28 mouse cellular contexts compared by ENCODE assay signal in the genomic region with DNA sequence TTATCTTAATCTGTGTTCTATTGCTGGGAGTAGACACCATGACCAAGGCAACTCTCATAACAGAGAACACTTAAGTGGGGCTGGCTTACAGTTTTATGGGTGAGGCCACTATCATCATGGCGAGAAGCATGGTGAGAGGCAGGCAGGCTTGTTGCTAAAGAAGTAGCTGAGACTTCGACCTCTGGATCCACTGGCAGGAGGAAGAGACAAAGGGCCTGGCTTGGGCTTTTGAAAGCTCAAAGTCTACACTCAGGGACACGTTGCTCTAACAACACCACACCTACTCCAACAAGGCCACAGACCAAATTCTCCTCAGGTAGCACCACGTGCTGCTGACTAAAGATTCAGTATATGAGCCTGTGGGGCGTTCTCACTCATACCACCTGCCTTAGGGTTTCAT. TPM values are rescaled to one million over a fixed set of nuclear protein-coding genes. Genes with fewer than 3 reads are reported as not detected.
A peak's percentile ranks its signal among the peaks of the same experiment; 100 is the strongest.
DNase-seq lines count a peak whose midpoint lies in the region; ATAC-seq and TF ChIP-seq lines count a peak whose summit lies in the region.
"Had no signal": no experiment of that assay in that cellular context is flagged by ENCODE, and none has a peak within 500 bp of the region (broad histone marks: within the 10 kb centered on the region; RNA-seq: fewer than 3 reads in every experiment).

No protein-coding gene starts in this region.

- H3K27ac ChIP-seq in intestine, postnatal 0 days (ENCODE audit: low read depth, low read length) = 0 out of 2 replicates have a peak overlapping the region, but pooled peaks have one; percentile 15
- H3K27ac ChIP-seq in intestine, embryonic 16.5 days (ENCODE audit: low read length) = no peak overlapping the region
- H3K27ac ChIP-seq in kidney, adult 2 months (ENCODE audit: insufficient read depth, low read depth, low read length) = peak overlapping the region; percentile 24; the same call in 1 of the 2 replicates
- no peak overlapping the region for H3K27ac ChIP-seq in kidney, embryonic 14.5 days (ENCODE audit: low read depth, low read length)
- no peak overlapping the region for H3K27ac ChIP-seq in kidney, embryonic 15.5 days
- H3K27ac ChIP-seq: embryonic facial prominence, embryonic 12.5 days; embryonic facial prominence, embryonic 15.5 days; gastrocnemius, adult 2 months; heart, embryonic 10.5 days; heart, embryonic 13.5 days; hindbrain, embryonic 14.5 days; hindbrain, postnatal 0 days had no signal

- H3K4me1 ChIP-seq in intestine, postnatal 0 days (replicated peaks; ENCODE audit: control insufficient read depth, insufficient read depth, low read length) = no peaks in the 10 kb centered on the region
- H3K4me1 ChIP-seq in intestine, embryonic 16.5 days (ENCODE audit: control insufficient read depth, insufficient read depth, low read length) = no peaks in the 10 kb centered on the region
- H3K4me1 ChIP-seq in kidney, adult 2 months (ENCODE audit: control insufficient read depth, insufficient read depth, low read length) = no peaks in the 10 kb centered on the region; the same call in 1 of the 2 replicates
- no peaks in the 10 kb centered on the region for H3K4me1 ChIP-seq in kidney, embryonic 14.5 days (ENCODE audit: control insufficient read depth, insufficient read depth, low read length)
- H3K4me1 ChIP-seq in kidney, embryonic 15.5 days = no peaks in the 10 kb centered on the region
- H3K4me1 ChIP-seq: embryonic facial prominence, embryonic 12.5 days; embryonic facial prominence, embryonic 15.5 days; heart, embryonic 10.5 days; heart, embryonic 13.5 days had no signal

- no peaks in the 10 kb centered on the region for H3K9me3 ChIP-seq in intestine, postnatal 0 days (ENCODE audit: control insufficient read depth)
- H3K9me3 ChIP-seq in intestine, embryonic 16.5 days (ENCODE audit: control insufficient read depth, low read length) = no peaks in the 10 kb centered on the region
- H3K9me3 ChIP-seq in kidney, embryonic 14.5 days (ENCODE audit: control insufficient read depth, low read length) = no peaks in the 10 kb centered on the region
- H3K9me3 ChIP-seq in kidney, embryonic 15.5 days (replicated peaks) = no peaks in the 10 kb centered on the region
- H3K9me3 ChIP-seq: embryonic facial prominence, embryonic 12.5 days; embryonic facial prominence, embryonic 15.5 days; G1E; heart, embryonic 10.5 days; heart, embryonic 13.5 days had no signal

- H3K4me3 ChIP-seq in intestine, postnatal 0 days (ENCODE audit: low read depth, low read length) = no peak overlapping the region
- no peak overlapping the region for H3K4me3 ChIP-seq in intestine, embryonic 16.5 days (ENCODE audit: low read length)
- H3K4me3 ChIP-seq in kidney, adult 2 months (ENCODE audit: insufficient read depth, low read depth, low read length) = no peak overlapping the region
- H3K4me3 ChIP-seq in kidney, embryonic 14.5 days (ENCODE audit: low read length) = no peak overlapping the region
- H3K4me3 ChIP-seq in kidney, embryonic 15.5 days (replicated peaks) = no peak overlapping the region
- H3K4me3 ChIP-seq: embryonic facial prominence, embryonic 12.5 days; embryonic facial prominence, embryonic 15.5 days; gastrocnemius, adult 2 months; heart, embryonic 10.5 days; heart, embryonic 13.5 days had no signal

- no peak for TF ChIP-seq POLR2A in kidney, adult 2 months (IDR thresholded peaks at IDR 0.05; ENCODE audit: low read depth, low read length)

- no peak for TF ChIP-seq CTCF in intestine, postnatal 0 days (IDR thresholded peaks at IDR 0.05; ENCODE audit: low read depth)
- TF ChIP-seq CTCF in kidney, adult 2 months (conservative IDR thresholded peaks at IDR 0.05; ENCODE audit: insufficient read depth, insufficient read length, low read depth, low read length) = no peak

- no peaks in the 10 kb centered on the region for H3K27me3 ChIP-seq in intestine, postnatal 0 days (replicated peaks; ENCODE audit: control insufficient read depth, insufficient read depth, low read length)
- H3K27me3 ChIP-seq in intestine, embryonic 16.5 days (replicated peaks; ENCODE audit: control insufficient read depth, insufficient read depth, low read length) = no peaks in the 10 kb centered on the region
- H3K27me3 ChIP-seq in kidney, adult 2 months (replicated peaks; ENCODE audit: control insufficient read depth, insufficient read depth, low read length) = no peaks in the 10 kb centered on the region
- H3K27me3 ChIP-seq in kidney, embryonic 14.5 days (ENCODE audit: control insufficient read depth, insufficient read depth, low read length) = no peaks in the 10 kb centered on the region
- H3K27me3 ChIP-seq in kidney, embryonic 15.5 days = no peaks in the 10 kb centered on the region
- H3K27me3 ChIP-seq: CH12.LX; embryonic facial prominence, embryonic 12.5 days; embryonic facial prominence, embryonic 15.5 days; heart, embryonic 13.5 days; Patski had no signal

- H3K4me2 ChIP-seq in intestine, postnatal 0 days (replicated peaks; ENCODE audit: low read depth) = no peak overlapping the region
- H3K4me2 ChIP-seq in intestine, embryonic 16.5 days (ENCODE audit: low read depth, low read length) = no peak overlapping the region
- H3K4me2 ChIP-seq in kidney, embryonic 14.5 days (replicated peaks; ENCODE audit: low read depth, low read length) = no peak overlapping the region
- no peak overlapping the region for H3K4me2 ChIP-seq in kidney, embryonic 15.5 days
- H3K4me2 ChIP-seq: embryonic facial prominence, embryonic 12.5 days; embryonic facial prominence, embryonic 15.5 days; heart, embryonic 13.5 days; hindbrain, embryonic 14.5 days had no signal

- 74% methylated on average over 5 of the region's 5 CpGs for whole genome bisulfite sequencing in intestine, postnatal 0 days
- 91% methylated on average over 5 of the region's 5 CpGs for WGBS in intestine, embryonic 16.5 days
- 63% methylated on average over 5 of the region's 5 CpGs for WGBS in kidney, adult 2 months
- 95% methylated on average over 5 of the region's 5 CpGs for WGBS in kidney, embryonic 14.5 days
- 96% methylated on average over 5 of the region's 5 CpGs for WGBS in kidney, embryonic 15.5 days

- peaks cover 39% of the 10 kb centered on the region for H3K36me3 ChIP-seq in intestine, postnatal 0 days (ENCODE audit: control insufficient read depth, insufficient read depth)
- peaks cover 17% of the 10 kb centered on the region for H3K36me3 ChIP-seq in intestine, embryonic 16.5 days (ENCODE audit: control insufficient read depth, insufficient read depth, low read length)
- peaks cover 3% of the 10 kb centered on the region; the same call in 1 of the 2 replicates for H3K36me3 ChIP-seq in kidney, adult 2 months (ENCODE audit: control insufficient read depth, insufficient read depth, low read length)
- H3K36me3 ChIP-seq in kidney, embryonic 14.5 days (ENCODE audit: control insufficient read depth, insufficient read depth, low read length) = peaks cover 48% of the 10 kb centered on the region
- H3K36me3 ChIP-seq in kidney, embryonic 15.5 days = peaks cover 88% of the 10 kb centered on the region

- peak; percentile 83 for ATAC-seq in intestine, postnatal 0 days
- ATAC-seq in intestine, embryonic 16.5 days = no peak
- no peak for ATAC-seq in kidney, embryonic 14.5 days (ENCODE audit: low FRiP score, low TSS enrichment)
- ATAC-seq in kidney, embryonic 15.5 days (replicated peaks; ENCODE audit: low FRiP score) = no peak
- ATAC-seq: forebrain, embryonic 14.5 days; forebrain, postnatal 0 days; hindbrain, postnatal 0 days; Patski had no signal

- DNase-seq in kidney, adult 2 months = peak; percentile 88
- DNase-seq in kidney, postnatal 25 days = peak; percentile 31 to 68
- DNase-seq in kidney, postnatal 36 days = peak; percentile 57 to 73
- DNase-seq in cerebellum, adult 9-11 months = no peak
- DNase-seq: B cell, adult 2 months; cerebellum, adult 11 months; cerebellum, adult 2 months; cerebellum, postnatal 14 days; forebrain, postnatal 0 days; gastrocnemius, adult 2 months; gastrocnemius, postnatal 14 days; heart, adult 18-20 months; heart, postnatal 14 days; heart, postnatal 4 days had no signal

- H3K9ac ChIP-seq in intestine, postnatal 0 days (ENCODE audit: low read depth, low read length) = no peak overlapping the region
- H3K9ac ChIP-seq in intestine, embryonic 16.5 days (ENCODE audit: low read depth, low read length) = no peak overlapping the region
- H3K9ac ChIP-seq in kidney, embryonic 14.5 days (ENCODE audit: low read depth, low read length) = no peak overlapping the region
- H3K9ac ChIP-seq in kidney, embryonic 15.5 days = no peak overlapping the region
- H3K9ac ChIP-seq: embryonic facial prominence, embryonic 12.5 days; embryonic facial prominence, embryonic 15.5 days; forebrain, postnatal 0 days; heart, embryonic 13.5 days; hindbrain, embryonic 14.5 days had no signal

RNA-seq across cellular contexts. Expression of a gene that starts 22.4 kb away (rescaled TPM):
- 19.6 and 20.5 TPM in 2 replicates for polyA plus RNA-seq in intestine, postnatal 0 days (2015; fragmentation: Nextera tagmentation; extraction: Ambion mirVana)
- 24.5 and 28.9 TPM in 2 replicates for polyA plus RNA-seq in intestine, embryonic 16.5 days (2015; fragmentation: Nextera tagmentation; extraction: Ambion mirVana)
- 30.9 and 33.6 TPM in 2 replicates for polyA plus RNA-seq in kidney, adult 2 months (2012; rRNA removed)
- polyA plus RNA-seq in kidney, embryonic 14.5 days (2014; fragmentation: Nextera tagmentation; extraction: Ambion mirVana) = 12.4 and 31.8 TPM in 2 replicates
- polyA plus RNA-seq in kidney, embryonic 15.5 days (2015; fragmentation: Nextera tagmentation; extraction: Ambion mirVana) = 35.4 and 40.4 TPM in 2 replicates

Comparison
In these comparisons a context has a peak if more than half of its experiments do, and no peak if none do; other contexts are left out.
1. H3K27ac ChIP-seq: peak in intestine, postnatal 0 days (single experiment) and kidney, adult 2 months (single experiment); none in intestine, embryonic 16.5 days (single experiment), kidney, embryonic 14.5 days (single experiment) and kidney, embryonic 15.5 days (single experiment).